Mouse (Mus musculus) v-Abl transformed pro-B cells (cell line): ENCODE results near the gene Tcte1.

Source experiments
- in situ Hi-C, 2 experiments: fragments of 400-800 bp; cut with MboI; formaldehyde crosslinking; loops; one replicate each; pipeline ENCODE4 v1.15.1; 2025; ENCODE audit not compliant: unreplicated experiment in 2 of 2

Tcte1 gene

GRCm38 (mm10) chr17:45559732-45560525, 36.7 kb downstream of the Tcte1 start:
- in situ Hi-C loops: loop anchor here in 1 of 2 experiments (25.0 kb wide), 1 partner anchor 477 kb away; the partner anchor contains the start of gene Vegfa

- in situ Hi-C loops: loop anchor here in 1 of 2 experiments (25.0 kb wide), 1 partner anchor 474 kb away; the partner anchor contains the start of gene Vegfa
Measured at GRCm38 (mm10) chr17:45563216-45563615, 40.0 kb downstream of the Tcte1 start.

GRCm38 (mm10) chr17:45563655-45564530, 40.7 kb downstream of the Tcte1 start, which contains the start of gene Slc35b2:
TSS of gene Slc35b2 (plus strand) at chr17:45563874.
- in situ Hi-C loops: loop anchor here in 1 of 2 experiments (25.0 kb wide), 1 partner anchor 473 kb away; the partner anchor contains the start of gene Vegfa

GRCm38 (mm10) chr17:45564531-45565084, 41.4 kb downstream of the Tcte1 start:
- in situ Hi-C loops: loop anchor here in 1 of 2 experiments (25.0 kb wide), 1 partner anchor 473 kb away; the partner anchor contains the start of gene Vegfa

GRCm38 (mm10) chr17:45565103-45565502, 41.9 kb downstream of the Tcte1 start:
- in situ Hi-C loops: loop anchor here in 1 of 2 experiments (25.0 kb wide), 1 partner anchor 472 kb away; the partner anchor contains the start of gene Vegfa

GRCm38 (mm10) chr17:45566031-45566359, 42.8 kb downstream of the Tcte1 start:
- in situ Hi-C loops: loop anchor here in 1 of 2 experiments (25.0 kb wide), 1 partner anchor 471 kb away; the partner anchor contains the start of gene Vegfa

- in situ Hi-C loops: loop anchor here in 1 of 2 experiments (25.0 kb wide), 1 partner anchor 471 kb away; the partner anchor contains the start of gene Vegfa
Measured at GRCm38 (mm10) chr17:45566360-45567161, 43.3 kb downstream of the Tcte1 start.

GRCm38 (mm10) chr17:45567162-45567601, 43.9 kb downstream of the Tcte1 start:
- in situ Hi-C loops: loop anchor here in 1 of 2 experiments (25.0 kb wide), 1 partner anchor 470 kb away; the partner anchor contains the start of gene Vegfa

- in situ Hi-C loops: loop anchor here in 1 of 2 experiments (25.0 kb wide), 1 partner anchor 468 kb away; the partner anchor contains the start of gene Vegfa
Measured at GRCm38 (mm10) chr17:45568990-45569389, 45.8 kb downstream of the Tcte1 start.

- in situ Hi-C loops: loop anchor here in 1 of 2 experiments (25.0 kb wide), 1 partner anchor 467 kb away; the partner anchor contains the start of gene Vegfa
Measured at GRCm38 (mm10) chr17:45569999-45570398, 46.8 kb downstream of the Tcte1 start.

- in situ Hi-C loops: loop anchor here in 1 of 2 experiments (25.0 kb wide), 1 partner anchor 465 kb away; the partner anchor contains the start of gene Vegfa
Measured at GRCm38 (mm10) chr17:45572103-45573086, 49.2 kb downstream of the Tcte1 start.

- in situ Hi-C loops: loop anchor here in 1 of 2 experiments (25.0 kb wide), 1 partner anchor 464 kb away; the partner anchor contains the start of gene Vegfa
Measured at GRCm38 (mm10) chr17:45573087-45573779, 50.0 kb downstream of the Tcte1 start, which contains the start of gene Hsp90ab1. TSS of gene Hsp90ab1 (minus strand) at chr17:45573271.

GRCm38 (mm10) chr17:45573780-45574123, 50.5 kb downstream of the Tcte1 start:
- in situ Hi-C loops: loop anchor here in 1 of 2 experiments (25.0 kb wide), 1 partner anchor 464 kb away; the partner anchor contains the start of gene Vegfa

GRCm38 (mm10) chr17:45574129-45574761, 51.0 kb downstream of the Tcte1 start:
- in situ Hi-C loops: loop anchor here in 1 of 2 experiments (25.0 kb wide), 1 partner anchor 463 kb away; the partner anchor contains the start of gene Vegfa

- in situ Hi-C loops: no loop called here
Measured at GRCm38 (mm10) chr17:45575123-45575897, 52.1 kb downstream of the Tcte1 start.

- in situ Hi-C loops: no loop called here
Measured at GRCm38 (mm10) chr17:45578242-45578641, 55.0 kb downstream of the Tcte1 start.
